Mouse (Mus musculus) stomach, postnatal 0 days (tissue): ENCODE measurements around the gene Ciz1. TPM values are rescaled to one million over a fixed set of nuclear protein-coding genes. Genes with fewer than 3 reads are reported as not detected.

Experiments
- ATAC-seq: fragments of 200-750 bp; cut with Nextera tagmentation; 2 replicates; pipeline ENCODE4 v1.8.0; 2017; ENCODE audit not compliant: low FRiP score, low TSS enrichment
- DNase-seq: peaks from one replicate; pipeline ENCODE4 v3.0.0-alpha.2; 2016; ENCODE audit warnings: low spot score
- H3K27ac ChIP-seq: fragments of 300-500 bp; sonication (generic); replicated peaks from 2 replicates; pipeline ENCODE4 v1.5.1; 2014; ENCODE audit warnings: mild to moderate bottlenecking, control low read depth
- H3K27me3 ChIP-seq: fragments of 300-500 bp; sonication (generic); 2 replicates; pipeline ENCODE4 v1.6.1; 2014; ENCODE audit warnings: low read length; ENCODE audit not compliant: control insufficient read depth, insufficient read depth
- H3K36me3 ChIP-seq: fragments of 300-500 bp; sonication (generic); 2 replicates; pipeline ENCODE4 v1.6.1; 2014; ENCODE audit warnings: low read length, mixed read lengths; ENCODE audit not compliant: control insufficient read depth, insufficient read depth
- H3K4me1 ChIP-seq: fragments of 300-500 bp; sonication (generic); replicated peaks from 2 replicates; pipeline ENCODE4 v1.6.1; 2014; ENCODE audit warnings: antibody characterized with exemption; ENCODE audit not compliant: control insufficient read depth, insufficient read depth
- H3K4me2 ChIP-seq: fragments of 300-500 bp; sonication (generic); replicated peaks from 2 replicates; pipeline ENCODE4 v1.6.1; 2014; ENCODE audit warnings: low read depth, mild to moderate bottlenecking, control low read depth, moderate library complexity
- H3K4me3 ChIP-seq: fragments of 300-500 bp; sonication (generic); 2 replicates; pipeline ENCODE4 v1.5.1; 2014; ENCODE audit warnings: low read depth, low read length, control low read depth
- H3K9ac ChIP-seq: fragments of 300-500 bp; sonication (generic); 2 replicates; pipeline ENCODE4 v1.6.1; 2014; ENCODE audit warnings: mild to moderate bottlenecking, low read length, control low read depth, mixed read lengths
- H3K9me3 ChIP-seq: fragments of 300-500 bp; sonication (generic); 2 replicates; pipeline ENCODE4 v1.6.1; 2016; ENCODE audit warnings: low read length; ENCODE audit not compliant: control insufficient read depth
- CTCF ChIP-seq: IDR thresholded peaks from 2 replicates; pipeline ENCODE4 v1.5.1; 2016; ENCODE audit warnings: antibody characterized with exemption, low read depth, mild to moderate bottlenecking, moderate library complexity
- EP300 ChIP-seq: optimal IDR thresholded peaks from 2 replicates; pipeline ENCODE3; 2016; ENCODE audit warnings: antibody characterized with exemption
- WGBS: fragments of 180-500 bp; shearing (Covaris S2); extraction: QIAGEN DNeasy Blood & Tissue Kit; methylation state at CpG from one replicate; pipeline ENCODE4 v1.1.7; 2014; 5-methylcytosine and 5-hydroxymethylcytosine counted together
- polyA plus RNA-seq: library from polyadenylated mRNA; unstranded; fragments of >200 nt; fragmentation: Nextera tagmentation; extraction: Ambion mirVana; gene quantifications from 2 replicates; pipeline ENCODE4 v1.2.1, GENCODE M21; 2015

Ciz1 gene
- polyA plus RNA-seq, 1 experiment from 2014 or later: 14.0 TPM

GRCm38 (mm10) chr2:32342539-32343350, 9.4 kb upstream of the Ciz1 start:
- H3K4me1 ChIP-seq: no peaks in the 10 kb centered on the region
- ATAC-seq (peak; percentile 75; the same call in 1 of the 2 replicates), DNase-seq (peak; percentile 32)
- no peak overlapping the region for H3K9ac ChIP-seq
- no peaks in the 10 kb centered on the region for H3K36me3 ChIP-seq
- H3K4me2 ChIP-seq: no peak overlapping the region
- H3K9me3 ChIP-seq: no peaks in the 10 kb centered on the region
- H3K27ac ChIP-seq: peak overlapping the region; percentile 41
- no peaks in the 10 kb centered on the region for H3K27me3 ChIP-seq
- no peak overlapping the region for H3K4me3 ChIP-seq
- TF ChIP-seq EP300: no peak
- no peak for TF ChIP-seq CTCF
- 66% methylated on average over 6 of the region's 6 CpGs for WGBS

- no peak overlapping the region for H3K4me2 ChIP-seq
- H3K27ac ChIP-seq: peak overlapping the region; percentile 41
- no peaks in the 10 kb centered on the region for H3K27me3 ChIP-seq
- H3K9me3 ChIP-seq: no peaks in the 10 kb centered on the region
- no peaks in the 10 kb centered on the region for H3K4me1 ChIP-seq
- TF ChIP-seq EP300 (no peak), CTCF (no peak)
- DNase-seq: no peak
- ATAC-seq: no peak
- H3K4me3 ChIP-seq: no peak overlapping the region
- no peaks in the 10 kb centered on the region for H3K36me3 ChIP-seq
- WGBS: 95% methylated on average over 2 of the region's 2 CpGs
- H3K9ac ChIP-seq: no peak overlapping the region
Measured at GRCm38 (mm10) chr2:32343351-32343671, 8.8 kb upstream of the Ciz1 start.

- no peaks in the 10 kb centered on the region for H3K36me3 ChIP-seq
- no peaks in the 10 kb centered on the region for H3K9me3 ChIP-seq
- no peak for DNase-seq
- ATAC-seq: no peak
- H3K4me3 ChIP-seq: no peak overlapping the region
- no peak overlapping the region for H3K27ac ChIP-seq
- 80% methylated on average over 10 of the region's 10 CpGs for WGBS
- no peak overlapping the region for H3K9ac ChIP-seq
- no peaks in the 10 kb centered on the region for H3K27me3 ChIP-seq
- H3K4me2 ChIP-seq: no peak overlapping the region
- H3K4me1 ChIP-seq: no peaks in the 10 kb centered on the region
- TF ChIP-seq EP300 (no peak), CTCF (no peak)
Measured at GRCm38 (mm10) chr2:32344056-32344455, 8.1 kb upstream of the Ciz1 start.

- H3K9me3 ChIP-seq: no peaks in the 10 kb centered on the region
- WGBS: 71% methylated on average over 14 of the region's 14 CpGs
- no peaks in the 10 kb centered on the region for H3K36me3 ChIP-seq
- no peak for DNase-seq
- no peaks in the 10 kb centered on the region for H3K4me1 ChIP-seq
- ATAC-seq: no peak
- no peak overlapping the region for H3K4me2 ChIP-seq
- no peak overlapping the region for H3K27ac ChIP-seq
- H3K4me3 ChIP-seq: no peak overlapping the region
- TF ChIP-seq CTCF (no peak), EP300 (no peak)
- H3K9ac ChIP-seq: no peak overlapping the region
- H3K27me3 ChIP-seq: no peaks in the 10 kb centered on the region
Measured at GRCm38 (mm10) chr2:32344598-32345321, 7.4 kb upstream of the Ciz1 start.

- no peak for ATAC-seq
Measured at GRCm38 (mm10) chr2:32347019-32347418, 5.1 kb upstream of the Ciz1 start.

GRCm38 (mm10) chr2:32348311-32348710, 3.8 kb upstream of the Ciz1 start:
- ATAC-seq (no peak), DNase-seq (no peak)
- H3K27me3 ChIP-seq: no peaks in the 10 kb centered on the region
- H3K4me2 ChIP-seq: no peak overlapping the region
- 85% methylated on average over 11 of the region's 11 CpGs for WGBS
- no peaks in the 10 kb centered on the region for H3K9me3 ChIP-seq
- TF ChIP-seq EP300 (no peak), CTCF (no peak)
- no peak overlapping the region for H3K9ac ChIP-seq
- 0 out of 2 replicates have a peak, but pooled peaks cover 3% of the 10 kb centered on the region for H3K4me1 ChIP-seq
- H3K4me3 ChIP-seq: no peak overlapping the region
- no peaks in the 10 kb centered on the region; the same call in 1 of the 2 replicates for H3K36me3 ChIP-seq
- no peak overlapping the region for H3K27ac ChIP-seq

More at GRCm38 (mm10) chr2:32347019-32347418, 5.1 kb upstream of the Ciz1 start:
- H3K36me3 ChIP-seq: no peaks in the 10 kb centered on the region
- 76% methylated on average over 6 of the region's 6 CpGs for WGBS
- H3K9me3 ChIP-seq: no peaks in the 10 kb centered on the region
- H3K9ac ChIP-seq: no peak overlapping the region
- no peak for TF ChIP-seq CTCF
- TF ChIP-seq EP300: no peak
- H3K4me3 ChIP-seq: no peak overlapping the region
- H3K27ac ChIP-seq: no peak overlapping the region
- H3K4me1 ChIP-seq: 0 out of 2 replicates have a peak, but pooled peaks cover 3% of the 10 kb centered on the region
- DNase-seq: no peak
- H3K4me2 ChIP-seq: no peak overlapping the region
- H3K27me3 ChIP-seq: no peaks in the 10 kb centered on the region
